Mouse (Mus musculus) MEL-GATA-1-ER (cell line): Measurements from ENCODE around the gene Jag2.
A peak's percentile ranks its signal among the peaks of the same experiment; 100 is the strongest.

Experiments
- DNase-seq: peaks from one replicate; pipeline ENCODE4 v3.0.0-alpha.2; 2012; ENCODE audit warnings: low read depth; ENCODE audit errors: extremely low read depth

The Jag2 gene

GRCm38 (mm10) chr12:112903941-112904340 is 25.6 kb downstream of the Jag2 start:
- no peak for DNase-seq

GRCm38 (mm10) chr12:112900641-112901040 is 28.9 kb downstream of the Jag2 start:
- DNase-seq, result no peak

DNA sequence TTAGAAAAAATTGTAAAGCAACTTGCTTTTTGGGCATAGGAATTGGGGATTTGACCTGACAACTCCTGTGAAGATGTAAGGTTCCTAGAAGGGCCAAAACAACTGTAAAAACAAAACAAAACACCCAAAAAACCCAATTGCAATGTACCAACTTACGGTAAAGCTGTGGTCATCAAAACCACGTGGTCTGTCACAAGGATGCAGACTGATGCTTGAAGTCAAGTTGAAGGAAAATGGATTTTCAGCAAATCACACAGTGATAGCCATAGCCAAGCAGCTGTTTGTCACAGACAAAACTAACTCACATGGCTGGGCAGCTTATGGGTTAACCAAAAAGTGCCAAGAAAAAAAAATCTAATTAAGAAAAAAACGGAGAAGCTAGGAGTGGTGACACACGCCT is 30.6 kb downstream of the Jag2 start:
- DNase-seq, result no peak

- no peak for DNase-seq
Observed at GRCm38 (mm10) chr12:112898351-112898750, 31.2 kb downstream of the Jag2 start.

DNA sequence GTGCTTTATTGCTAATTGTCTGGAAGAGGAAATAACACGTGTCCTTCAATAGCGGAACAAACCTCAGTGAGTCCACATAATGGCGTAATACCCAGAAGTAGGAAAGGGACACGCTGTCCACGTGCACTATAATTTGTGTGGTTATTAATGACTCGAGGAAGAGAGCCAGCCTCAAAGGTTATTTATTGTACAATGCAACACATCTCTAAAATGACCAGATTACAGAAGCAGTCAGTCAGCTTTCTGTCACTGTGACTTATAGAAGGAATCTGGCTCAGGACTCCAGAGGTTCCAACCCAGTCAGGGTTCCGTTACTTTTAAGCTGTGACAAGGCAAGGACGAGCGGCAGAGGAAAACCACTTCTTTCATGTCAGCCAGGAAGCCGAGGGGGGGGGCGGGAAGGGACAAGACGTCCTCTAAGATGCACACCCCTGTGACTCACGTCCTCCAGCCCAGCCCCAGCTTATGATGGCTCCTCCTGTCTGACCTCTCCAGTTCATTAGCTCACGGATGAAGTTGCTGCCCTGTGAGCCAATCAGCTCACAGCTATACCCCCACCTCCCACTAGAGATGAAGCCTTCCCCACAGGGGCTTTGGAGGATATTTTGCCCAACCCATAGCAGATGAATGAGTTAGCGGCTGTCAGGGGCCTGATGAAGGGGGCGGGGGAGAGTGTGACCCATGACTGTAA is 31.9 kb downstream of the Jag2 start:
- no peak for DNase-seq

DNA sequence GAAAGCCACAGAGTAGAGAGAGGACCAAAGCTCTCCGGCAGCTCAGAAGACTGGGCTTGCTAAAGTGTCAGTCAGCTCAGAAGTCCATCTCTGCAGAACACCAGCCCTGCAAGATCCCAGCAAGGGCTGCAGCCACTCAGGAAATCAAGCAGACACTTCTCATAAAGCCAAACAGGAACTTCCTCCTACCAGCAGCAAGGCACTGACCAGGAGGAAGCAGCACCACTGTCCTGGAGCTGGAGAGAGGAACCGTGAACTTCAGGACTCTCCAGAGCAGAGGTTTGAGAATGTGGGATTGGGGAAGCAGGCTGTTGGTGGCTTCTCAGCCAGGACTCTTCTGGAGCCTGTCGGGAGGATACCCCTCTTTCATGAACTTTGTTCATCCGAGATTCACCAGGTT is 34.6 kb downstream of the Jag2 start:
- no peak for DNase-seq

DNA sequence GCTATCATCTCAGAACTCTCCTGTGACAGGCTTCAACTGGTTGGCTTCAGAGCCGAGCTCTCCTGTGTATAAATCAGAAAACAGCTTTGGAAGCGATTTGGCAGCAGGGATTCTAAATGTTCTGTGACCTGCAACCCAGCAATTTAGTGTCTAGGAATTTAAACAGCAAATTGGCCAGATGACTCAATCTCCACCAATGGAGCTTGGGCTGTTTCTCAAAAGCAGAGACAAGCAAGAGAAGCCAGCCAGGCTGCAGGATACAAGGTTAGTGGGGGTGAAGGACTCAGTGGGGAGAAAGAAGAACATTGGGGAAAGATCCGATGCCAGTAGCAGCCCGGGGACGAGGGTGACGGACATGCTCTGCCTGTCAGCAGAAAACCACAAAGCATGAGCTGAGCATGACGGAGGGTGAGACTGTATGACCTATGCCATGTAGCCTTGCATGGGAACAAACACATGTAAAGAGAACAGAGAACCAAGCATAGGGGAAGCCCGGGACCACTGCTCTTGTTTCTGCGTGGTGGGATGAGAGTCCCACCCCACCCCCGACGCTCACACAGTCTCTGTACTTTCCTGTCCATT is 35.2 kb downstream of the Jag2 start:
- DNase-seq, result no peak

- no peak for DNase-seq
Observed at GRCm38 (mm10) chr12:112885465-112885864, 44.1 kb downstream of the Jag2 start.

- no peak for DNase-seq
Observed at GRCm38 (mm10) chr12:112881301-112881815, 48.2 kb downstream of the Jag2 start.

DNA sequence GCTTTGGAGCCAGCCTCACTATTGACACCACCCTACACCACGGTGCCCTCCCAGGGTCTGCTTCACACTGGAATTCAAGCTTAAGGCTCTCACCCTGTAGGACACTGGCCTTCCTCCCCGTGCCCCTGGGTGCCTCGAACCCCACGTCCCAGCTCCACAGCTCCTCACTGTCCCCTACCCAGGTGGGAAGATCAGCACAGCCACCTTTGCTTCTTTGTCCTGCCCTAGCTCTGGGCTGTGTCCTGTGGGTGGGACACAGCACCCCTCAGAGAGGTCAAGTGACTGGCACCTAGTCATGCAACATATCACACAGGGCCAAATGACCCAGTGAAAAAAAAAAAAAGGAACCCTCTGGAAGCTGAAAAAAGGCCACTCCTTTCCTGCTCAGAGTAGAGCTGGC is 48.9 kb downstream of the Jag2 start:
- no peak for DNase-seq

DNA sequence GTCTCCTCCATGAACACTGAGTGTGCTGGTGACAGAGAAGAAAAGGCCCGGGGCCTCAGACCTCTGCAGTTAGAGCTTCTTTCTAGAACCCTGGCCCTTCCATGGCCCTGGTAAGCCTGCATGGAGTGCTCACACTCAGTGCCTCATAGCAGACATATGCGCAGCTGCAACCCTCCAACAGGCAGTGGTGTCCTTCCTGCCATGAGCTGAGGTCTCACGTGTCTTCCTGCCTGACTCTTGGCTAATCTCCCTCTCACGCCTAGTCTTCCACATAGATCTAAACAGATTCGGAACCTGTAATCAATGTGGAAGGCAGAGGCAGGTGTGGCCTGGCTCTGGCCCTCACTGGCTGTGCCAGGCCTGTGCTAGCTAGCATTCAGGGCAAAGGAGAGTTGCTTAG is 49.8 kb downstream of the Jag2 start:
- DNase-seq, result no peak

DNA sequence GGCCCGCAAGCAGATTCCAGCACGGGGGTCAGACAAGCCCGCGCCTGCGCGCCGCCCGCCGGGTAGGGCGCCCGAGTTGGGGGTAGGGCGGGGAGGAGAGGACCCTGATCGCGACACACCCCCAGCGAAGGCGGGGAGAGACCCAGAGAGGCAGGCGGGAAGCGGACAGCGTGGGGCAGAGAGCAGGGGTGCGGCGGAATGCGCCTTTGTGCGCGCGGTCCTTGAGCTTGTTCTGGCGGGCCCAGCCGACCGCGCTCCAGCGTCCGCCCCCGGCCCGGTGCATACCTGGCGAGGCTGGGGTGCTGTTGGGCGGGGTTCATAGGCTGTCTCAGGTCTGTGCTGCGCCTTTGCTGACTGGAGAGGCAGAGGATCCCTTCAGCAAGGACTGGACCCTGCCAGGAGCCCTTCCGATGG is 52.0 kb downstream of the Jag2 start:
- DNase-seq, result no peak

DNA sequence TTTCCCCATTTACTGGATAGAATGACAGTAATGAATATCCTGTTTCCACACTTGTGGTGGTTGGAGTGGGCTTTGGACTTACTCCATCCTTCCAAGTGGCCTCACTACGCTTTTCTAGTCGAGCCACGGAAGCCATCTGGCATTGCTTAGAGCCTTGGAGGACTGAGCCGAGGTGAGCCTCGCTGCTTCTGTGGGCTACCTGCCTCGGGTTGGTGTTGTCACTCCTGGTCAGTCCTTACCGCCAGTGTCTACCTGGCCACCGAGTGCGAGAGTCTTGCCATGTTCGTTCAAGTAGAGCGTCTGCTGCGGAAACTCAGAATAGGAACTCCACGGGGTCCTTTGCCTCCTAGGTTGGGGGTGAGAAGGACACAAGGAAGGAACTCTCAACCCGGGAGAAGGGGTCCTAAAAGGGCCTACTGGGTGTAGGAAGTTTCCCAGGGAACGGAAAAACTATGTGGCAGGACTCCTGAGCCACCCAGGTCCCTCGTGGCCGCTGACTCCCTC is 52.5 kb downstream of the Jag2 start:
- no peak for DNase-seq

GRCm38 (mm10) chr12:112876332-112877072 is 53.1 kb downstream of the Jag2 start:
- no peak for DNase-seq

DNA sequence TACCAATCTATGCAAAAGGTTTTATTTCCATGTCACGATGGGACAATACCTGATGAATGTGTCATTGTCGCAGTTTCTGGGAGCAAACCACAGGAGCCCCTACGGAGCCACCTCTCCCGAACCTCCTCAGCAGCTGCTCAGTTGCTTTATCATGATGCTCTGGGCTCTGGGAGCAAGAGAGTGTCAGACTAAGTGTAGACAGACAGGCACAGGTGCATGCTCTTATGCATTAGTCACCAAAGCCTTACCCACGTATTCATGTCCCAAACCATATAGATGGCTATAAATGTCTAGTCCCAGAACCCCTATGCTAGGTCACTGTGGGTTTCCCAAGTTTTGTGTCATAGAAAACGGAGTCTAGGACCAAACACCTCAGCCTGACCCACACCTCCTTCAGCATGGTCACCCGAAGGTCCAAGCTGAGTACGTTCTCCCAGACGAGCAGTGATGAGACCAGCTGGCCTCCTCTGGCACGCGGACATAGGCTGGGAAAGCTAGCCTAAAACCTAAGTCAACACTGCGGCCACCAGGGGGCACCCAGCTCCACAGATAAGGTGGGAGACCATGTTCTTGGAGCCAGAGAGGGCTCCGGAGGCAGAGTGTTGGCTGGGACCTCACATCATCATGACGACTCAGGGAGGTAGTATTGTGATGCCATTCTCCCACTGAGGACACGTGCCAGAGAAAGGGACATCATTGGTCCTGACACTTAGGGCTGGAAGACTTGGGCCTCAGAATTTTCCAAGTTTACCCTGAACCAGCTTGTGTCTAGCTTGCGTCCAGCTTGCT is 54.2 kb downstream of the Jag2 start:
- DNase-seq, result peak; percentile 89

- no peak for DNase-seq
Observed at GRCm38 (mm10) chr12:112874199-112874598, 55.4 kb downstream of the Jag2 start.

DNA sequence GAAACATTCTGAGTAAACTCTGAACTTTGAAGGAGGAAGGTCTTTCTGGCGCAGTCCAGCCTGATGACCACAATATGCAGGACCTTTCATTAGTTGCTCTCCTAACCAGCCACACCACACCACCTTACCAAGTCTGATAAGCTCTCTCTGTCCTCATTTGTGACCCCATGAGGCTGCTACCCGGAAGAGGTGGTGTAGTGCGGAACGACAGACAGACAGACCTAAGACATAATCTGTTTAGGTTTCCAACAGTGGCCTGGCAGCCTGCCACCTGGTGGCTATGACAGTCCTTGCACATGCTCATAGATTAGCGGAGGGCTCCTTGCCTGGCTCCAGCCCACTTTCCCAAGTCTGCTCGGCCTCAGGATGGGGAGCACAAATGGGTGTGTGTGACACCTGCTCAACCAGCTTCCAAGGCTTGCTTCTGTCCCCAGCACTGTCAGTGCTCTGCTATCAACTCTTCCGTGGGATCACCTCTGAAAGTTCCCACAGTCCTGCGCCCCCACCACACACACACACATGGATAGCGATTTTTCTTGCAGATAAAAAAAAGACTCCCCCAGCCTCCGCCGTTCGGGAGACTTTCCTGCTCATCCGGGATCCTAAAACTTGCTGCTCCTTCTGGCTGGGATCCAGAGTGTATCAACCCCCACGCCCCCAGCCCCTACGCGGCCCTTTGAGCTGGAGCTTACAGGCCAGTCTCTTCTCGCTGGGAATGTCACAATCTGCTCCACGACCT is 56.0 kb downstream of the Jag2 start:
- DNase-seq, result peak; percentile 95

DNA sequence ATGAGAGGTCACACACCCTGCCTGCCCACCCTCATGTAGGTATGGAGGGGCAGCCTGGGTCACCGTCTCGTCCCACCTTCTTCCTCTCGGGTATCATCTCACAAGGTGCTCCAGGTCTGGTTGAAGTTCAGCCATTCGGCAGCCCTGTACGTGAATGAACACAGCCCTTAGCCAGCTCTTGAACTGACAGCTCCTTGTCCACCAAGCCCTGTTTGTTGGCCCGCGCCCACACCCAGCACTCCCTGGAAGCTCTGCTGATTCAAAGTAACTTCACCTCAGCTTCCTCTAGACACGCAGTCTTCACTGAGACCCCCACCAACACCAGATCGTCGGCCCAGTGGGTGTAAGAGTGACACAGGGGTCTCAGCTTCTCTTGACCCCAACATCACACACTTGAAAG is 56.6 kb downstream of the Jag2 start:
- DNase-seq, result no peak

- DNase-seq, result no peak
Observed at GRCm38 (mm10) chr12:112871272-112871671, 58.3 kb downstream of the Jag2 start.

GRCm38 (mm10) chr12:112870775-112871174 is 58.8 kb downstream of the Jag2 start:
- DNase-seq, result peak; percentile 60

GRCm38 (mm10) chr12:112869783-112870204 is 59.8 kb downstream of the Jag2 start:
- DNase-seq, result no peak
